Mouse (Mus musculus): ENCODE measurements around the gene Iqcd. TPM values are rescaled to one million over a fixed set of nuclear protein-coding genes. Genes with fewer than 3 reads are reported as not detected.

Iqcd gene
- 0.65 and 0.81 TPM in 2 replicates for polyA plus RNA-seq (2016; fragmentation: Nextera tagmentation; extraction: Ambion mirVana)

- Histone ChIP-seq H3K4me3 (peak within 1 kb of the TSS; percentile 85), H3K27ac (replicated peaks) (peak within 1 kb of the TSS; percentile 87), H3K36me3 (replicated peaks) (peaks cover 15% of the 10 kb centered on the region), H3K27me3 (replicated peaks; ENCODE audit: low read depth, poor library complexity, severe bottlenecking) (0 out of 2 replicates have a peak, but pooled peaks cover 4% of the 10 kb centered on the region), H3K9me3 (no peaks in the 10 kb centered on the region), H3K4me1 (peaks cover 41% of the 10 kb centered on the region)
- WGBS, result under 1% methylated on average over 35 of the region's 35 CpGs
- DNase-seq (ENCODE audit: low spot score), result peak; percentile 99
Observed at GRCm38 (mm10) chr5:120588569-120589094, at the start of gene Iqcd, which contains the start of gene Tpcn1. Iqcd (plus strand) TSS chr5:120589016. Tpcn1 (minus strand) TSS chr5:120588673.

GRCm38 (mm10) chr5:120548236-120548850 lies 40.5 kb upstream of the Iqcd start:
- DNase-seq (ENCODE audit: low spot score), result no peak
- Histone ChIP-seq H3K9me3 (no peaks in the 10 kb centered on the region), H3K36me3 (replicated peaks) (peaks cover 42% of the 10 kb centered on the region), H3K27me3 (replicated peaks; ENCODE audit: low read depth, poor library complexity, severe bottlenecking) (no peaks in the 10 kb centered on the region), H3K27ac (replicated peaks) (peak overlapping the region; percentile 57), H3K4me3 (no peak overlapping the region), H3K4me1 (peaks cover 25% of the 10 kb centered on the region)
- WGBS, result 60% methylated on average over 11 of the region's 11 CpGs

- H3K27me3 ChIP-seq (replicated peaks; ENCODE audit: low read depth, poor library complexity, severe bottlenecking), result no peaks in the 10 kb centered on the region
- peaks cover 48% of the 10 kb centered on the region for H3K36me3 ChIP-seq (replicated peaks)
- H3K9me3 ChIP-seq, result no peaks in the 10 kb centered on the region
- H3K4me1 ChIP-seq, result peaks cover 25% of the 10 kb centered on the region
- no peak overlapping the region for H3K4me3 ChIP-seq
- H3K27ac ChIP-seq (replicated peaks), result no peak overlapping the region
- DNase-seq (ENCODE audit: low spot score), result no peak
- 84% methylated on average over 5 of the region's 5 CpGs for WGBS
Observed at GRCm38 (mm10) chr5:120550137-120550536, 38.7 kb upstream of the Iqcd start.

GRCm38 (mm10) chr5:120550673-120551072 lies 38.1 kb upstream of the Iqcd start:
- H3K27me3 ChIP-seq (replicated peaks; ENCODE audit: low read depth, poor library complexity, severe bottlenecking), result no peaks in the 10 kb centered on the region
- no peak overlapping the region for H3K27ac ChIP-seq (replicated peaks)
- no peak overlapping the region for H3K4me3 ChIP-seq
- H3K9me3 ChIP-seq, result no peaks in the 10 kb centered on the region
- WGBS, result 95% methylated on average over 5 of the region's 5 CpGs
- DNase-seq (ENCODE audit: low spot score), result no peak
- H3K4me1 ChIP-seq, result peaks cover 25% of the 10 kb centered on the region
- H3K36me3 ChIP-seq (replicated peaks), result peaks cover 54% of the 10 kb centered on the region

GRCm38 (mm10) chr5:120555871-120556270 lies 32.9 kb upstream of the Iqcd start:
- Histone ChIP-seq H3K9me3 (no peaks in the 10 kb centered on the region), H3K27me3 (replicated peaks; ENCODE audit: low read depth, poor library complexity, severe bottlenecking) (no peaks in the 10 kb centered on the region), H3K27ac (replicated peaks) (no peak overlapping the region), H3K4me1 (peaks cover 44% of the 10 kb centered on the region), H3K4me3 (no peak overlapping the region), H3K36me3 (replicated peaks) (peaks cover 60% of the 10 kb centered on the region)
- no peak for DNase-seq (ENCODE audit: low spot score)
- 88% methylated on average over 24 of the region's 24 CpGs for WGBS

GRCm38 (mm10) chr5:120558041-120558440 lies 30.8 kb upstream of the Iqcd start:
- Histone ChIP-seq H3K4me3 (no peak overlapping the region), H3K27me3 (replicated peaks; ENCODE audit: low read depth, poor library complexity, severe bottlenecking) (no peaks in the 10 kb centered on the region), H3K9me3 (no peaks in the 10 kb centered on the region), H3K4me1 (peaks cover 51% of the 10 kb centered on the region), H3K27ac (replicated peaks) (0 out of 2 replicates have a peak overlapping the region, but pooled peaks have one; percentile 3), H3K36me3 (replicated peaks) (peaks cover 46% of the 10 kb centered on the region)
- DNase-seq (ENCODE audit: low spot score), result no peak
- 76% methylated on average over 8 of the region's 8 CpGs for WGBS

GRCm38 (mm10) chr5:120558762-120559161 lies 30.1 kb upstream of the Iqcd start:
- Histone ChIP-seq H3K4me1 (peaks cover 58% of the 10 kb centered on the region), H3K36me3 (replicated peaks) (peaks cover 38% of the 10 kb centered on the region), H3K4me3 (no peak overlapping the region), H3K27me3 (replicated peaks; ENCODE audit: low read depth, poor library complexity, severe bottlenecking) (no peaks in the 10 kb centered on the region), H3K27ac (replicated peaks) (peak overlapping the region; percentile 75), H3K9me3 (no peaks in the 10 kb centered on the region)
- no peak for DNase-seq (ENCODE audit: low spot score)
- 63% methylated on average over 14 of the region's 14 CpGs for WGBS

GRCm38 (mm10) chr5:120560129-120560615 lies 28.6 kb upstream of the Iqcd start:
- Histone ChIP-seq H3K4me1 (peaks cover 72% of the 10 kb centered on the region), H3K9me3 (no peaks in the 10 kb centered on the region), H3K27me3 (replicated peaks; ENCODE audit: low read depth, poor library complexity, severe bottlenecking) (no peaks in the 10 kb centered on the region), H3K4me3 (peak overlapping the region; percentile 11; the same call in 1 of the 2 replicates), H3K27ac (replicated peaks) (peak overlapping the region; percentile 78), H3K36me3 (replicated peaks) (peaks cover 27% of the 10 kb centered on the region)
- 64% methylated on average over 9 of the region's 9 CpGs for WGBS
- no peak for DNase-seq (ENCODE audit: low spot score)

GRCm38 (mm10) chr5:120560616-120561311 lies 28.1 kb upstream of the Iqcd start:
- H3K27me3 ChIP-seq (replicated peaks; ENCODE audit: low read depth, poor library complexity, severe bottlenecking), result no peaks in the 10 kb centered on the region
- peaks cover 77% of the 10 kb centered on the region for H3K4me1 ChIP-seq
- 21% methylated on average over 16 of the region's 16 CpGs for WGBS
- H3K4me3 ChIP-seq, result peak overlapping the region; percentile 28; the same call in 1 of the 2 replicates
- no peaks in the 10 kb centered on the region for H3K9me3 ChIP-seq
- peak overlapping the region; percentile 78 for H3K27ac ChIP-seq (replicated peaks)
- peak; percentile 67 for DNase-seq (ENCODE audit: low spot score)
- H3K36me3 ChIP-seq (replicated peaks), result peaks cover 21% of the 10 kb centered on the region

- H3K4me3 ChIP-seq, result peak overlapping the region; percentile 24; the same call in 1 of the 2 replicates
- 0 out of 2 replicates have a peak, but pooled peaks cover 3% of the 10 kb centered on the region for H3K36me3 ChIP-seq (replicated peaks)
- no peaks in the 10 kb centered on the region for H3K9me3 ChIP-seq
- no peaks in the 10 kb centered on the region for H3K27me3 ChIP-seq (replicated peaks; ENCODE audit: low read depth, poor library complexity, severe bottlenecking)
- 38% methylated on average over 28 of the region's 28 CpGs for WGBS
- peaks cover 88% of the 10 kb centered on the region for H3K4me1 ChIP-seq
- peak overlapping the region; percentile 84 for H3K27ac ChIP-seq (replicated peaks)
- peak; percentile 79 for DNase-seq (ENCODE audit: low spot score)
Observed at GRCm38 (mm10) chr5:120562956-120563913, 25.6 kb upstream of the Iqcd start.

- Histone ChIP-seq H3K27ac (replicated peaks) (peak overlapping the region; percentile 84), H3K36me3 (replicated peaks) (no peaks in the 10 kb centered on the region), H3K4me3 (0 out of 2 replicates have a peak overlapping the region, but pooled peaks have one; percentile 24), H3K27me3 (replicated peaks; ENCODE audit: low read depth, poor library complexity, severe bottlenecking) (no peaks in the 10 kb centered on the region), H3K4me1 (peaks cover 88% of the 10 kb centered on the region), H3K9me3 (no peaks in the 10 kb centered on the region)
- WGBS, result 53% methylated on average over 4 of the region's 4 CpGs
- no peak for DNase-seq (ENCODE audit: low spot score)
Observed at GRCm38 (mm10) chr5:120563914-120564311, 24.9 kb upstream of the Iqcd start.
